Mouse (Mus musculus) small intestine, adult 2 months (tissue): ENCODE data around the gene Trpm3.

ENCODE experiments used
- CTCF ChIP-seq: fragments of 200-500 bp; IDR thresholded peaks from 2 replicates; pipeline ENCODE4 v1.5.1; 2012; ENCODE audit warnings: low read depth, mild to moderate bottlenecking, control low read depth, inconsistent platforms, low read length, moderate library complexity, mixed read lengths; ENCODE audit not compliant: insufficient replicate concordance, insufficient read length; ENCODE audit errors: extremely low read depth
- POLR2A ChIP-seq: fragments of 200-500 bp; IDR thresholded peaks from 2 replicates; pipeline ENCODE4 v1.6.1; 2012; ENCODE audit warnings: low read depth, mild to moderate bottlenecking, control low read depth, inconsistent platforms, low read length, moderate library complexity

GRCm38 (mm10) chr19:22962731-22963130 lies 823.9 kb downstream of the Trpm3 start:
- TF ChIP-seq CTCF, result no peak
- TF ChIP-seq POLR2A, result no peak
